Mouse (Mus musculus) hindbrain, postnatal 0 days (tissue): ENCODE results near the gene Zdhhc19. TPM values are rescaled to one million over a fixed set of nuclear protein-coding genes. Genes with fewer than 3 reads are reported as not detected.

Experiments used
- ATAC-seq: fragments of 200-750 bp; cut with Nextera tagmentation; 2 replicates; pipeline ENCODE4 v1.8.0; 2017; ENCODE audit warnings: mild to moderate bottlenecking, moderate TSS enrichment, moderate library complexity
- DNase-seq: peaks from one replicate; pipeline ENCODE4 v3.0.0-alpha.2; 2015; ENCODE audit warnings: low spot score
- H3K27ac ChIP-seq: fragments of 300-500 bp; sonication (generic); 2 replicates; pipeline ENCODE4 v1.5.1; 2014; ENCODE audit warnings: mild to moderate bottlenecking
- H3K27me3 ChIP-seq: fragments of 300-500 bp; sonication (generic); 2 replicates; pipeline ENCODE4 v1.6.1; 2014; ENCODE audit warnings: low read length, mixed read lengths; ENCODE audit not compliant: insufficient read depth
- H3K36me3 ChIP-seq: fragments of 300-500 bp; sonication (generic); 2 replicates; pipeline ENCODE4 v1.6.1; 2014; ENCODE audit warnings: low read length, mixed read lengths; ENCODE audit not compliant: insufficient read depth
- H3K4me1 ChIP-seq: fragments of 300-500 bp; sonication (generic); 2 replicates; pipeline ENCODE4 v1.6.1; 2014; ENCODE audit warnings: antibody characterized with exemption, low read length, mixed read lengths; ENCODE audit not compliant: insufficient read depth
- H3K4me2 ChIP-seq: fragments of 300-500 bp; sonication (generic); 2 replicates; pipeline ENCODE4 v1.6.1; 2014; ENCODE audit warnings: low read depth, mild to moderate bottlenecking, low read length, moderate library complexity, mixed read lengths
- H3K4me3 ChIP-seq: fragments of 300-500 bp; sonication (generic); 2 replicates; pipeline ENCODE4 v1.5.1; 2014; ENCODE audit warnings: low read length
- H3K9ac ChIP-seq: fragments of 300-500 bp; sonication (generic); replicated peaks from 2 replicates; pipeline ENCODE4 v1.6.1; 2014; ENCODE audit warnings: mild to moderate bottlenecking, low read length, moderate library complexity, mixed read lengths
- H3K9me3 ChIP-seq: fragments of 300-500 bp; sonication (generic); 2 replicates; pipeline ENCODE4 v1.6.1; 2016; ENCODE audit warnings: low read length, mixed read lengths
- CTCF ChIP-seq: IDR thresholded peaks from 2 replicates; pipeline ENCODE4 v1.5.1; 2016; ENCODE audit warnings: antibody characterized with exemption, control low read depth, low read depth
- WGBS: fragments of 180-500 bp; shearing (Covaris S2); extraction: QIAGEN DNeasy Blood & Tissue Kit; methylation state at CpG from one replicate; pipeline ENCODE4 v1.1.7; 2014; 5-methylcytosine and 5-hydroxymethylcytosine counted together
- polyA plus RNA-seq: library from polyadenylated mRNA; unstranded; fragments of >200 nt; fragmentation: Nextera tagmentation; extraction: Ambion mirVana; gene quantifications from 2 replicates; pipeline ENCODE4 v1.2.1, GENCODE M21; 2015
- total RNA-seq: library from RNA; depleted of rRNA; stranded (reverse); fragments of >200 nt; gene quantifications from 2 replicates; pipeline ENCODE4 v1.2.3, GENCODE M21; 2014

Gene Zdhhc19
- total and polyA plus RNA-seq, 2 experiments from 2014 or later = 0.33 TPM; not detected in 1

GRCm38 (mm10) chr16:32522578-32523194, 26.6 kb downstream of the Zdhhc19 start:
- Histone ChIP-seq H3K27ac (no peak overlapping the region), H3K36me3 (no peaks in the 10 kb centered on the region), H3K9me3 (no peaks in the 10 kb centered on the region), H3K27me3 (no peaks in the 10 kb centered on the region), H3K4me3 (no peak overlapping the region), H3K9ac (no peak overlapping the region), H3K4me1 (peaks cover 8% of the 10 kb centered on the region), H3K4me2 (no peak overlapping the region)
- no peak for TF ChIP-seq CTCF
- ATAC-seq = no peak
- no peak for DNase-seq
- 87% methylated on average over 6 of the region's 6 CpGs for WGBS

- no peak for TF ChIP-seq CTCF
- Histone ChIP-seq H3K4me2 (no peak overlapping the region), H3K27me3 (no peaks in the 10 kb centered on the region), H3K9ac (no peak overlapping the region), H3K27ac (peak overlapping the region; percentile 41; the same call in 1 of the 2 replicates), H3K36me3 (no peaks in the 10 kb centered on the region), H3K4me1 (peaks cover 8% of the 10 kb centered on the region), H3K4me3 (no peak overlapping the region), H3K9me3 (no peaks in the 10 kb centered on the region)
- WGBS = 51% methylated on average over 8 of the region's 8 CpGs
- peak; percentile 68 for ATAC-seq
- peak; percentile 70 for DNase-seq
Measured at GRCm38 (mm10) chr16:32523462-32524243, 27.6 kb downstream of the Zdhhc19 start.

- Histone ChIP-seq H3K27ac (peak overlapping the region; percentile 41; the same call in 1 of the 2 replicates), H3K9ac (no peak overlapping the region), H3K27me3 (no peaks in the 10 kb centered on the region), H3K4me3 (no peak overlapping the region), H3K36me3 (no peaks in the 10 kb centered on the region), H3K4me2 (no peak overlapping the region), H3K4me1 (peaks cover 8% of the 10 kb centered on the region), H3K9me3 (no peaks in the 10 kb centered on the region)
- 33% methylated on average over 5 of the region's 5 CpGs for WGBS
- peak; percentile 70 for ATAC-seq
- no peak for TF ChIP-seq CTCF
- peak; percentile 38 for DNase-seq
Measured at GRCm38 (mm10) chr16:32524244-32524615, 28.2 kb downstream of the Zdhhc19 start.

GRCm38 (mm10) chr16:32526906-32527305, 30.8 kb downstream of the Zdhhc19 start:
- Histone ChIP-seq H3K36me3 (no peaks in the 10 kb centered on the region), H3K4me1 (peaks cover 8% of the 10 kb centered on the region), H3K27me3 (no peaks in the 10 kb centered on the region), H3K9me3 (no peaks in the 10 kb centered on the region), H3K27ac (no peak overlapping the region), H3K4me2 (no peak overlapping the region), H3K9ac (no peak overlapping the region), H3K4me3 (no peak overlapping the region)
- no peak for TF ChIP-seq CTCF
- DNase-seq = no peak
- 59% methylated on average over 7 of the region's 7 CpGs for WGBS
- no peak for ATAC-seq

GRCm38 (mm10) chr16:32532878-32533826, 37.1 kb downstream of the Zdhhc19 start:
- H3K4me3 ChIP-seq = no peak overlapping the region
- no peaks in the 10 kb centered on the region for H3K27me3 ChIP-seq
- no peaks in the 10 kb centered on the region for H3K36me3 ChIP-seq
- WGBS = 60% methylated on average over 18 of the region's 18 CpGs
- no peak overlapping the region for H3K4me2 ChIP-seq
- H3K9me3 ChIP-seq = no peaks in the 10 kb centered on the region
- no peak for TF ChIP-seq CTCF
- no peak overlapping the region for H3K9ac ChIP-seq
- no peak for DNase-seq
- no peak for ATAC-seq
- H3K4me1 ChIP-seq = no peaks in the 10 kb centered on the region
- no peak overlapping the region for H3K27ac ChIP-seq

GRCm38 (mm10) chr16:32535157-32535751, 39.2 kb downstream of the Zdhhc19 start:
- Histone ChIP-seq H3K4me3 (no peak overlapping the region), H3K4me1 (no peaks in the 10 kb centered on the region), H3K27me3 (no peaks in the 10 kb centered on the region), H3K4me2 (no peak overlapping the region), H3K36me3 (no peaks in the 10 kb centered on the region), H3K9ac (no peak overlapping the region), H3K27ac (no peak overlapping the region), H3K9me3 (no peaks in the 10 kb centered on the region)
- ATAC-seq = no peak
- DNase-seq = no peak
- TF ChIP-seq CTCF = no peak
- 29% methylated on average over 5 of the region's 5 CpGs for WGBS
